Mouse (Mus musculus): ENCODE measurements around the gene Fastkd2.

- TF ChIP-seq CTCF (IDR thresholded peaks at IDR 0.05; ENCODE audit: low read depth, low read length), result 0 out of 2 replicates have a peak, but pooled peaks have one; percentile 22
- no peak for TF ChIP-seq POLR2A (IDR thresholded peaks at IDR 0.05; ENCODE audit: extremely low read depth, insufficient read depth, low read length)
Observed at GRCm38 (mm10) chr1:63763212-63763694, 32.8 kb downstream of the Fastkd2 start.
